Mouse (Mus musculus): ENCODE data around the gene Cfb.

DNA sequence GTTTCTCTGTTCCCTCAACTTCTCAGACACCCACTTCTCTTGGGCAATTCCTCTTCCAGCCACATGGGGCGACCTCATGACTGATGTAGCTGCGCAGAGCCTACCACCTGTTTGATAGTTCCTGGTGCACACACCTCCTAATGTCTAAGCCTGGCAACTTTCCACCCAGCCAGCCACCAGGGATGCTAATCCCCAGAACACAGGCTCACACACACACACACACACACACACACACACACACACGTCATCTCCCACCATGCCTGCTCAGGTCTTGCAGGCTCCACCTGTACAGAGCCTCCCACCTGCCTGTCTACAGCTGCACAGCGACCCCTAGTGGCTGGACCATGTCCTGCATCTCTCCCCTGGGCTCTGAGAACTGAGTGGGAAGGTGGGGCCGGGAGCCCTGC is 49.6 kb upstream of the Cfb start:
- TF ChIP-seq CTCF (IDR thresholded peaks at IDR 0.05; ENCODE audit: low read depth, low read length) (peak; percentile 92), POLR2A (IDR thresholded peaks at IDR 0.05; ENCODE audit: borderline replicate concordance, low read depth, low read length) (no peak)

Data from bone marrow macrophage, adult 2 months (primary cell).